Mouse (Mus musculus) myocyte (in vitro differentiated cells): ENCODE data around the gene Cnot8. TPM values are rescaled to one million over a fixed set of nuclear protein-coding genes. Genes with fewer than 3 reads are reported as not detected.

Source experiments
- H3K27me3 ChIP-seq: one replicate; pipeline ENCODE4 v1.6.1; 2011; ENCODE audit not compliant: control insufficient read depth, insufficient read depth, insufficient read length
- H3K36me3 ChIP-seq: one replicate; pipeline ENCODE4 v1.6.1; 2011; ENCODE audit not compliant: control insufficient read depth, insufficient read depth
- H3K4me2 ChIP-seq: one replicate; pipeline ENCODE4 v1.6.1; 2011; ENCODE audit warnings: low read depth, control low read depth
- H3K4me3 ChIP-seq: one replicate; pipeline ENCODE4 v1.5.1; 2011; ENCODE audit warnings: mild to moderate bottlenecking, control low read depth, moderate library complexity
- H3K79me2 ChIP-seq: one replicate; pipeline ENCODE4 v1.6.1; 2011; ENCODE audit not compliant: control insufficient read depth, insufficient read depth
- H3ac ChIP-seq: one replicate; pipeline ENCODE4 v1.6.1; 2011; ENCODE audit not compliant: control insufficient read depth, insufficient read length
- CEBPB ChIP-seq: IDR thresholded peaks from 2 replicates; pipeline ENCODE4 v1.6.1; 2011; ENCODE audit warnings: mild to moderate bottlenecking, moderate library complexity; ENCODE audit not compliant: poor library complexity, insufficient read depth, severe bottlenecking
- E2F4 ChIP-seq: IDR thresholded peaks from one replicate; pipeline ENCODE4 v1.6.1; 2011; ENCODE audit warnings: mild to moderate bottlenecking, control low read depth, moderate library complexity; ENCODE audit not compliant: insufficient read depth
- MAX ChIP-seq: IDR thresholded peaks from one replicate; pipeline ENCODE4 v1.6.1; 2011; ENCODE audit warnings: low read depth, mild to moderate bottlenecking, control low read depth
- MYOD1 ChIP-seq, 3 experiments: IDR thresholded peaks; one replicate each; pipeline ENCODE4 v1.6.1; 2011; ENCODE audit warnings: control low read depth in 2 of 3, low read depth in 2 of 3, mild to moderate bottlenecking in 2 of 3, moderate library complexity in 1 of 3; ENCODE audit not compliant: insufficient read length in 2 of 3, control insufficient read depth in 1 of 3
- MYOG ChIP-seq, 3 experiments: IDR thresholded peaks; one replicate each; pipeline ENCODE4 v1.6.1; 2011; ENCODE audit warnings: control low read depth in 2 of 3, low read depth in 2 of 3, mild to moderate bottlenecking in 2 of 3; ENCODE audit not compliant: insufficient read length in 2 of 3, control insufficient read depth in 1 of 3, insufficient read depth in 1 of 3
- POLR2A ChIP-seq: IDR thresholded peaks from one replicate; pipeline ENCODE4 v1.6.1; 2011; ENCODE audit warnings: low read depth, mild to moderate bottlenecking, control low read depth, moderate library complexity; ENCODE audit not compliant: insufficient read length
- POLR2AphosphoS2 ChIP-seq: IDR thresholded peaks from one replicate; pipeline ENCODE4 v1.6.1; 2011; ENCODE audit warnings: low read depth, control low read depth; ENCODE audit not compliant: insufficient read length
- REST ChIP-seq: IDR thresholded peaks from one replicate; pipeline ENCODE4 v1.6.1; 2011; ENCODE audit warnings: mild to moderate bottlenecking, control low read depth, moderate library complexity; ENCODE audit not compliant: insufficient read depth, insufficient read length
- SRF ChIP-seq: IDR thresholded peaks from one replicate; pipeline ENCODE4 v1.6.1; 2011; ENCODE audit warnings: low read depth; ENCODE audit not compliant: control insufficient read depth, insufficient read length
- TCF12 ChIP-seq: IDR thresholded peaks from one replicate; pipeline ENCODE4 v1.6.1; 2011; ENCODE audit warnings: mild to moderate bottlenecking, control low read depth; ENCODE audit not compliant: poor library complexity, insufficient read depth, severe bottlenecking
- TCF3 ChIP-seq: IDR thresholded peaks from one replicate; pipeline ENCODE4 v1.6.1; 2011; ENCODE audit warnings: low read depth, control low read depth; ENCODE audit not compliant: insufficient read length
- USF1 ChIP-seq: IDR thresholded peaks from one replicate; pipeline ENCODE4 v1.6.1; 2011; ENCODE audit warnings: low read depth, mild to moderate bottlenecking, control low read depth, moderate library complexity
- polyA plus RNA-seq: library from polyadenylated mRNA; unstranded; fragments of >200 nt; fragmentation: generic; extraction: Trizol; gene quantifications from one replicate; pipeline ENCODE4 v1.2.1, GENCODE M21; 2012; ENCODE audit warnings: missing spikeins

Gene Cnot8
- polyA plus RNA-seq, 1 experiment = 51.2 TPM

GRCm38 (mm10) chr11:58138821-58139220 is 34.9 kb downstream of the Cnot8 start:
- Histone ChIP-seq H3K79me2 (no peaks in the 10 kb centered on the region), H3K36me3 (peaks cover 47% of the 10 kb centered on the region), H3K4me2 (no peak overlapping the region), H3ac (no peak overlapping the region), H3K27me3 (no peaks in the 10 kb centered on the region), H3K4me3 (no peak overlapping the region)
- no peak for TF ChIP-seq E2F4
- TF ChIP-seq MAX = no peak

GRCm38 (mm10) chr11:58139466-58139865 is 35.5 kb downstream of the Cnot8 start:
- Histone ChIP-seq H3K79me2 (no peaks in the 10 kb centered on the region), H3ac (no peak overlapping the region), H3K36me3 (peaks cover 47% of the 10 kb centered on the region), H3K4me2 (no peak overlapping the region), H3K4me3 (no peak overlapping the region), H3K27me3 (no peaks in the 10 kb centered on the region)
- TF ChIP-seq TCF12 (no peak), TCF3 (no peak), MAX (no peak), POLR2A (no peak), USF1 (no peak), E2F4 (no peak), CEBPB (no peak), REST (no peak), MYOD1 (IDR thresholded peaks at IDR 0.05; ENCODE audit: control insufficient read depth in 1 of 3, insufficient read length in 2 of 3, low read depth in 2 of 3) (no peak), SRF (no peak), POLR2AphosphoS2 (no peak), MYOG (IDR thresholded peaks at IDR 0.05; ENCODE audit: control insufficient read depth in 1 of 3, insufficient read depth in 1 of 3, insufficient read length in 2 of 3, low read depth in 2 of 3) (no peak)

GRCm38 (mm10) chr11:58143704-58144426 is 39.9 kb downstream of the Cnot8 start:
- Histone ChIP-seq H3K27me3 (no peaks in the 10 kb centered on the region), H3ac (no peak overlapping the region), H3K4me3 (no peak overlapping the region), H3K36me3 (peaks cover 22% of the 10 kb centered on the region), H3K4me2 (no peak overlapping the region), H3K79me2 (no peaks in the 10 kb centered on the region)
- TF ChIP-seq MYOD1 (IDR thresholded peaks at IDR 0.05; ENCODE audit: control insufficient read depth in 1 of 3, insufficient read length in 2 of 3, low read depth in 2 of 3) = no peak
- TF ChIP-seq MYOG (IDR thresholded peaks at IDR 0.05; ENCODE audit: control insufficient read depth in 1 of 3, insufficient read depth in 1 of 3, insufficient read length in 2 of 3, low read depth in 2 of 3) = no peak
- TF ChIP-seq TCF12 = no peak
- TF ChIP-seq POLR2A = no peak
- TF ChIP-seq SRF = no peak
- no peak for TF ChIP-seq CEBPB
- TF ChIP-seq E2F4 = no peak
- TF ChIP-seq REST = no peak
- TF ChIP-seq POLR2AphosphoS2 = no peak
- TF ChIP-seq TCF3 = no peak
- TF ChIP-seq USF1 = no peak
- no peak for TF ChIP-seq MAX

- TF ChIP-seq MYOG (IDR thresholded peaks at IDR 0.05; ENCODE audit: control insufficient read depth in 1 of 3, insufficient read depth in 1 of 3, insufficient read length in 2 of 3, low read depth in 2 of 3) (no peak), POLR2AphosphoS2 (no peak), MAX (no peak), POLR2A (no peak), REST (no peak), MYOD1 (IDR thresholded peaks at IDR 0.05; ENCODE audit: control insufficient read depth in 1 of 3, insufficient read length in 2 of 3, low read depth in 2 of 3) (no peak)
- H3K36me3 ChIP-seq = peaks cover 20% of the 10 kb centered on the region
- H3K4me3 ChIP-seq = no peak overlapping the region
- no peaks in the 10 kb centered on the region for H3K79me2 ChIP-seq
- no peak overlapping the region for H3ac ChIP-seq
- no peaks in the 10 kb centered on the region for H3K27me3 ChIP-seq
- H3K4me2 ChIP-seq = no peak overlapping the region
Measured at GRCm38 (mm10) chr11:58146241-58146640, 42.3 kb downstream of the Cnot8 start.

GRCm38 (mm10) chr11:58155458-58155857 is 51.5 kb downstream of the Cnot8 start:
- Histone ChIP-seq H3K36me3 (peaks cover 38% of the 10 kb centered on the region), H3K4me3 (no peak overlapping the region), H3K79me2 (no peaks in the 10 kb centered on the region), H3ac (no peak overlapping the region), H3K4me2 (no peak overlapping the region), H3K27me3 (no peaks in the 10 kb centered on the region)
- TF ChIP-seq MYOD1 (IDR thresholded peaks at IDR 0.05; ENCODE audit: control insufficient read depth in 1 of 3, insufficient read length in 2 of 3, low read depth in 2 of 3) = no peak
- TF ChIP-seq E2F4 = no peak
- TF ChIP-seq SRF = no peak
- no peak for TF ChIP-seq MAX
- TF ChIP-seq POLR2A = no peak
- no peak for TF ChIP-seq MYOG (IDR thresholded peaks at IDR 0.05; ENCODE audit: control insufficient read depth in 1 of 3, insufficient read depth in 1 of 3, insufficient read length in 2 of 3, low read depth in 2 of 3)
- no peak for TF ChIP-seq POLR2AphosphoS2
- TF ChIP-seq REST = no peak
- TF ChIP-seq CEBPB = no peak
- no peak for TF ChIP-seq TCF12
- no peak for TF ChIP-seq TCF3
- TF ChIP-seq USF1 = no peak
